Mouse (Mus musculus): ENCODE results near the gene Gh.

The Gh gene

GRCm38 (mm10) chr11:106269060-106269431, 32.6 kb downstream of the Gh start:
- no peak for DNase-seq (ENCODE audit: low spot score in 2 of 2)

- no peak for DNase-seq (ENCODE audit: low spot score in 2 of 2)
Observed at GRCm38 (mm10) chr11:106268326-106269059, 33.2 kb downstream of the Gh start.

DNA sequence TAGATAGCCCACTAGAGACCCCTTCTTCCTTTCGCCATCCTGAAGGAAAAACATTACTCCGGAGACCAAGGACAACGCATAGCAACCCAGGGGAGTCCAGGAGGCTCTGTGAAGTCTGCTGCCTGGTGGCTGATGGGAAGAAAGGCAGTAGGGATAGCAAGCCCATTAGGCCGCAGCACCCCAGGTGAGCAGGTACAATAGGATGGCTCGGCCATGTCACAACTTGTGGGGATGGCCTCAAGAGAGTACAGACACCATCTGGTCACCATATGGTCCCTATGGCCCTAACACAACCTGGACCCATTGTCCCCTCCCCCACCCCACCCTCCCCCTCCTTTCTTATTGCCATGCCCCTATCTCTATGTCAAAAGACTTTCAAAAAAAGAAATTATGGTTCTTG, 33.8 kb downstream of the Gh start:
- DNase-seq (ENCODE audit: low spot score in 2 of 2) = no peak

GRCm38 (mm10) chr11:106267311-106267852, 34.3 kb downstream of the Gh start:
- DNase-seq (ENCODE audit: low spot score in 2 of 2) = no peak

- DNase-seq (ENCODE audit: low spot score in 2 of 2) = no peak
Observed at GRCm38 (mm10) chr11:106266431-106266830, 35.2 kb downstream of the Gh start.

DNA sequence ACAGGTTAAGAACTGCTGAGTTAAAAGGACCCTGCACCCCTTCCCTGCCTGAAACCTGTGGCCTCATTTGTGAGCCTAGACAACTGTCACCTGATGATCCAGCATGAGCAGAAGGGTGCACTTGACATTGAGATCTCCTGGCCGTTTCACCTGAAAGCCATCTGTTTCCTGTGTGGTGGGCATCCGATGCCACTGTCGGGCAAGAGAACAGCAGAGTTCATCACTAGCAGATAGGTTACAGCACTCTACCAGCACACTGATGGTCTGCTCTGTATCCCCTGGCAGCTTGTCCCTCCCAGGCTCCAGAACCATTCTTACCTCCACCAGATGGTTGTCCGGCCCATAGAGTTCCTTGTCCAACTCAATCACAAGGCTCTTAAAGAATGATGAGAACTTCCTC, 36.1 kb downstream of the Gh start:
- DNase-seq (ENCODE audit: low spot score in 2 of 2) = no peak

DNA sequence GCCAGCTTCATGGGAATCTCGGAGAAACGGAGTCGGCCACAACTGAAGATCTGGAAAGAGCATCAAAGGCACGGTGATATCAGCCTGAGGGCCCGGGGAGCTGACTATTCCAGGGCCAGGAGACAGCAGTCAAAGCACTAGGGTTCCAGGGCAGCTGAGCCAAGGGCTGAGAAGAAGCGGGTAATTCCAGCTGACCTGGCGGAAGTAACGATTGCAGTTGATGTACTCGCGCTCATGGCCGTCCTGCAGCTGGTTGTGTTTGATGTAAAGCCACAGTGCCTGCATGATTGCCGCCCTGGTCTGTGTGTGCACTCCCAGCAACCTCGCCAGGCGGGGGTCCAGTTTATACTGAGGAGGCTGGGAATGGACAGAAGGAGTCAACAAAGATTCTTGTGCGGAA, 36.7 kb downstream of the Gh start:
- DNase-seq (ENCODE audit: low spot score in 2 of 2) = no peak

DNA sequence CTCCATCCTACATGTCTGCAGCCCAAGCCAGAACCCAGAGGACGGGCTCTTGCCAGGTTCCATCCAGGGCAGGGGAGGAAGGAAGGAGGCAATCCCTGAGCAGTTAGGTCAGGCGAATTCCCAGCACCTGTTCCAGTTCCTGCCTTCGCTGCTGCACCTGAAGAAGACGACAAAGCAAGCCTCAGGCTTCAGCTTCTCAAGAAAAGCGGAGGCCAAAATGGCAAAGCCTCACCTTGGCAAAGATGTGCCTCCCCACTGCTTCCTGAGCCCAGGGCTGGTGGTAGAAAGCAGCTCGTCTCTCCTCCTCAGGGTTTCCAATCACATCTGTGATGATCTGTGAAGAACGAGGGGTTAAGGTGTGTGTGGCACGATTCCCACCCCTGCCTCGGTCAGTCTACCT, 37.7 kb downstream of the Gh start:
- no peak for DNase-seq (ENCODE audit: low spot score in 2 of 2)

GRCm38 (mm10) chr11:106260826-106261450, 40.7 kb downstream of the Gh start:
- no peak for DNase-seq (ENCODE audit: low spot score in 2 of 2)

GRCm38 (mm10) chr11:106256775-106257174, 44.9 kb downstream of the Gh start:
- no peak for DNase-seq (ENCODE audit: low spot score in 2 of 2)

DNA sequence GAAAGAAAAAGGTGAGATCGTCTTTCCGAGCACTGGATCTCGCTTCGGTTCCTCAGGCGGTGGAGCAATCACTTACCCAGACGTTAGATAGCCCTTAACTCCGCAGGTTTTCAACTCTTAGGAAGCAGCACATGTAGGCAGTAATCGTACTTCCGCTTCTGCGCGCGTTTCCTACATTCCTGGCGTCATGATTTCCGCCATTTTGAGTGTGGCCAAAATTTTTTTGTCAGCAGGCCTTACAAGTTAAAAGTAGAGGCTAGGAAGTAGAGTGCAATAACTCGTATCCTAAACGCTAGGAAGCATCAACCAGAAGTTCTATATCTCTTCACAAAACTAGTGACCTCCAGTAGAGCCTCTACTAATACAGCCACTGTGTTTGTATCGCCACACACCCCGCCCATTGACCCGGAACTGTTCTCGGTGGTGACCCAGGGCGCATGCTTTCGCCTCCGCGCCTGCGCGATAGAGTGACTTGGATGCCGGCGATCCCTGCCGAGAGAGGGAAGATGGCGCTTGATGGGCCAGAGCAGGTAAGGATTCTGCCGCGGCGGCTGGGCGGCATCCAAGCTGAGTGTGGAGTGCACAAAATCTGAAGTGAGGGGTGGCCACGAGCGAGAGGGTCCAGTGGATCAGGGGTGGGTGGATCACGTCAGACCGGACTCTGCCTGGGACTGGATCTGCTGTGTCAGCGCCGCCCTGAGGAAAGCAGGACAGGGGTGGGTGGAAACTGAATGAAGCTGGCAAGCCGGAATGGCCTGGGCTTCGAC, 45.8 kb downstream of the Gh start, which contains the start of the genes Ftsj3 and Psmc5:
Gene Ftsj3, minus strand, starts transcription at position 395 of the 767 bp plus-strand sequence.
Gene Psmc5, plus strand, starts transcription at position 470 of the 767 bp plus-strand sequence.
- DNase-seq (ENCODE audit: low spot score in 2 of 2) = peak; percentile 92 to 99

DNA sequence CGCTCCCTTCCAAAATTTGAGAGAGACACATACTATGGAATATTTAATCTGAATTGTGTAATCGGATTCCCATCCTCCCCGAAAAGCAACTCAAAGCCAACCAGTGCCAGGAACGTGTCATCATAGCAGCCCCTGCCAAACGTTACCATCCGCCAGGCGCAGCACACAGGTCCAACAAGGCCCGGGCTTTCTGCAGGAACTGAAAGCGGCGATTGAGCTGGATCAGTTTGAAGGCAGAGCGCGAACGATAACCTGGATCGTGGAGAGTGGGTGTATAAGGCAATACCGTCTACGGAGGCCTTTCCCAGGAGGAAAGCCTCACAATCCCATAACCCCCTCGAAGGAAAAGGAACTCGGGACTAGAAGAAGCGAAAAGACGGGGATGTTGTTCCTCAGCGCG, 46.5 kb downstream of the Gh start:
- DNase-seq (ENCODE audit: low spot score in 2 of 2) = no peak

DNA sequence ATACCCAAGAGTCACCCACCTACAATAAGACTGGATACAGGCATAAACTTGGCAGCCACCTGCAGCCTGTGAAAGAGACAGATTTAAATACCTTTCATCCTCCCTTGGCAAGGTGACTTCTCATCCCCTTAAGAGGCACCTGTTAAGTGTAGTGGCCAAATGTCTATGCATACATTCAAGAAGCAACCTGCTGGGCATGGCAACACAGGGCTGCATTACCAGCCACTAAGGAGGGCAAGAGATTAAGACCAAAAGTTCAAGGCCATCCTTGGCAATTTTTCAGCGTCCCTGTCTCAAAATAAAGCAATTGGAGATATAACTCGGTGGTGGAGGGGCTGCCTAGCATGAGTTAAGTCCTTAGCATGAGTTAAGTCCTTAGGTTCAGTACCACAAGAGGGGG, 46.9 kb downstream of the Gh start:
- no peak for DNase-seq (ENCODE audit: low spot score in 2 of 2)
